Mouse (Mus musculus) megakaryocyte, embryonic 14.5 days (primary cell): ENCODE data around the gene Gramd1a.

ENCODE experiments used
- FLI1 ChIP-seq: IDR thresholded peaks from 2 replicates; pipeline ENCODE4 v1.6.1; 2012; ENCODE audit warnings: low read length, inconsistent platforms, mixed read lengths
- GATA1 ChIP-seq: IDR thresholded peaks from 3 replicates; pipeline ENCODE4 v1.6.1; 2012; ENCODE audit warnings: mixed read lengths, low read length, inconsistent platforms, borderline replicate concordance

DNA sequence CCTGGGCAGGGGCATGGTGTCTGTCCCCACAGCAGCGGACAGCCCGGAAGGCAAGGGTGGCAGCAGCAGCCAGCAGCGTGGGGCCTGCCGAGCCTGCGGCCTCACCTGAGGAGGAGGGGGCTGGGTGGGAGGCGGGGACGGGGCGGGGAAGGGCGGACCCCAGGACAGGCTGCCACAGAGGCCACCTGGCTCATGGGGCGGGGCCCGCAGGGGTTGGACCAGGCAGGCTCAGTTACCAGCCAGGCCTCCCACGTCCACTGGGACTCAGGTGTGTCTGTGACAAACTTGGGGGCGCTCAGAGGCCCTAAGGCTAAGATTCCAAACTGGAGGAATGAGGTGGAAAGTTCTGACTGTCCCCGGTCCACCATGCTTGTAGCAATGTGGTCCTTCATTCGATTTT is 40.5 kb downstream of the Gramd1a start, which contains the start of gene Hpn:
- no peak for TF ChIP-seq FLI1
- no peak for TF ChIP-seq GATA1
